Mouse (Mus musculus) neural tube, embryonic 14.5 days (tissue): ENCODE data around the gene Med8. TPM values are rescaled to one million over a fixed set of nuclear protein-coding genes. Genes with fewer than 3 reads are reported as not detected.

Experiments
- ATAC-seq: fragments of 200-750 bp; cut with Nextera tagmentation; 2 replicates; pipeline ENCODE4 v1.8.0; 2017; ENCODE audit warnings: low read depth, mild to moderate bottlenecking, moderate TSS enrichment, moderate library complexity
- H3K27ac ChIP-seq: fragments of 300-500 bp; sonication (generic); 2 replicates; pipeline ENCODE4 v1.5.1; 2014; ENCODE audit warnings: low read depth, mild to moderate bottlenecking, control low read depth, low read length, moderate library complexity, mixed read lengths
- H3K27me3 ChIP-seq: fragments of 300-500 bp; sonication (generic); 2 replicates; pipeline ENCODE4 v1.6.1; 2014; ENCODE audit warnings: low read length; ENCODE audit not compliant: control insufficient read depth, insufficient read depth
- H3K36me3 ChIP-seq: fragments of 300-500 bp; sonication (generic); 2 replicates; pipeline ENCODE4 v1.6.1; 2014; ENCODE audit warnings: low read length, mixed read lengths; ENCODE audit not compliant: control insufficient read depth, insufficient read depth
- H3K4me1 ChIP-seq: fragments of 300-500 bp; sonication (generic); 2 replicates; pipeline ENCODE4 v1.6.1; 2014; ENCODE audit warnings: low read length; ENCODE audit not compliant: control insufficient read depth, insufficient read depth
- H3K4me2 ChIP-seq: fragments of 300-500 bp; sonication (generic); 2 replicates; pipeline ENCODE4 v1.6.1; 2014; ENCODE audit warnings: mild to moderate bottlenecking, low read depth, low read length, control low read depth
- H3K4me3 ChIP-seq: fragments of 300-500 bp; sonication (generic); 2 replicates; pipeline ENCODE4 v1.5.1; 2014; ENCODE audit warnings: low read depth, low read length, control low read depth, mixed read lengths
- H3K9ac ChIP-seq: fragments of 300-500 bp; sonication (generic); replicated peaks from 2 replicates; pipeline ENCODE4 v1.6.1; 2014; ENCODE audit warnings: low read depth, mild to moderate bottlenecking, control low read depth, low read length, mixed read lengths
- H3K9me3 ChIP-seq: fragments of 300-500 bp; sonication (generic); 2 replicates; pipeline ENCODE4 v1.6.1; 2016; ENCODE audit warnings: low read length; ENCODE audit not compliant: control insufficient read depth
- WGBS: fragments of 180-500 bp; shearing (Covaris S2); extraction: QIAGEN DNeasy Blood & Tissue Kit; methylation state at CpG from one replicate; pipeline ENCODE4 v1.1.7; 2014; 5-methylcytosine and 5-hydroxymethylcytosine counted together
- polyA plus RNA-seq: library from polyadenylated mRNA; unstranded; fragments of >200 nt; fragmentation: Nextera tagmentation; extraction: Ambion mirVana; gene quantifications from 2 replicates; pipeline ENCODE4 v1.2.1, GENCODE M21; 2014

The Med8 gene
- polyA plus RNA-seq: 100 and 103 TPM in 2 replicates

DNA sequence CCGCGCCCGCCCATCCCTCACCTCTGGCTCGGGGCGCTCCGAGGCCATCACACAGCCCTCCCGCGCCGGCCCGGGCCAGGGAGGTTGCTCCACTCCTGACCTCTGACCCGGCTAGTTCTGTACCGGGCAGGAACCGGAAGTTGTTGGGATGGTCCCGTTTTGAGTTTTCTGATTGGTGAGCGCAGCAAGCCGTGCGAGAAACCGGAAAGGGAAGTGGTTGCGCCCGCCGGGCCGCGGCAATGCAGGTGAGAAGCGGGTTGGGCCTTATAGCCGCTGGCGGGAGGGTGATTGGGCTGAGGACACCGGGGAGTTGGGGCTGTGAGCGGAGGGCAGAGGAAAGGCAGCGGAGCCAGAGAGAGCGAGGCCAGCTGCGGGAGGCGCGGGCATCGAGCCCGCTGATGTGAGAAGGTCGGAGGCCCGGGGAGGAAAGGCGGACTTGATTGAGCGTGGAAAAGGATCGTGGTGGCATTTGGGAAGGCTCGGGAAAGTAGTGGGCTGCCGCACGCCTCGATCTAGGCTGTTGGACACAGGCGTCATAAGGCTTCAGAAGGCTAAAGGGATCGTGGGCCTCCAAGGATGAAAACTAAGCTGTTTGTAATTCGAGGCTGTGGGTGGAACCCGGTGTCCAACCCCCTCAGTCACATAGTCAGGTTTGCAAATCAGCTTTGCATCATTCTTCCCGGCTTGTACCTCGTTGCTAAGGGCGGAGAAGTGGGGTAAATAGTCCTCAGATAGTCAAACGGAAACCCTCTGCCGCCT is at the start of gene Med8, which contains the start of gene Szt2:
Med8 (plus strand) TSS at position 196 of the 759 bp plus-strand sequence.
Szt2 (minus strand) TSS at position 132 of the 759 bp plus-strand sequence.
- Histone ChIP-seq H3K9me3 (no peaks in the 10 kb centered on the region), H3K27ac (0 out of 2 replicates have a peak within 1 kb of the TSS, but pooled peaks have one; percentile 30), H3K27me3 (no peaks in the 10 kb centered on the region), H3K9ac (peak within 1 kb of the TSS; percentile 78), H3K4me1 (peaks cover 8% of the 10 kb centered on the region), H3K4me2 (peak within 1 kb of the TSS; percentile 64), H3K4me3 (peak within 1 kb of the TSS; percentile 86), H3K36me3 (peaks cover 27% of the 10 kb centered on the region)
- peak; percentile 95 for ATAC-seq
- under 1% methylated on average over 53 of the region's 53 CpGs for WGBS

DNA sequence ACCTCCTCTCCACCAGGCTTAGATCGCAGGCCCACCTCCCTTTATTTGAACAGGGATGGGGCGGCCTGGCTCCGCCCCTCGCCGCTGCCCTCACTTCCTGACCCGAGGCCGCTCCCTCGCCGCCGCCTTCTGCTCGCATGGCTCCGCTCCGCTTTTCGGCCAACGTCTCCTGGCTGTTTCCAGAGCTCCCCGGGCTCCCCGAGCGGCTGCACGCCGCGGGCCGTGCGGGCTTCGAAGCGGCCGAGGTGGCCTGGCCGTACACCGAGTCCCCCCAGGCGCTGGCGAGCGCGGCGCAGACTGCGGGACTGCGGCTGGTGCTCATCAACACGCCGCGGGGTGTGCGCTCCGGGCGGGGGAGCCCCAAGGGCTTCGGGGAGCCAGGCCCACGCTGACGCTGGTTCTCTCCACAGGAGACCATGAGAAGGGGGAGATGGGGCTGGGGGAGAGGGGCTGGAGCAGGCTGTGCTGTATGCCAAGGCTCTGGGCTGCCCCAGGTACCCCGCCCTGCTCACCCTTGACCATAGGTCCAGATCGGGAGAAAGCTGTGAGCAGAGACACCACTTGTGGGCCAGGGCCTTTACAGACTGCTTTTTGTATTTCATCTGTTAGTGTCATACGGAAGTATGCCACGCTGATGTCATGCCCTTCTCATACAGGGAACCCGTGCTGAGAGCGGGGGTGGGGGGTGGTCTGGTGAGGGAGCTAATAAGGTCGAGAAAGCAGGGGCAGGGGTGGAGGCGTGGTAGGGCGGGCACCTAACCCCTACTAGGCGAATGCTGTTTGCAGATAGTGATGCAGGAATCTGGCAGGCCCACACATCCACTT is 49.0 kb upstream of the Med8 start:
- Histone ChIP-seq H3K4me1 (peaks cover 9% of the 10 kb centered on the region; the same call in 1 of the 2 replicates), H3K36me3 (peaks cover 19% of the 10 kb centered on the region), H3K27me3 (no peaks in the 10 kb centered on the region), H3K27ac (peak overlapping the region; percentile 87), H3K4me3 (peak overlapping the region; percentile 58), H3K9me3 (no peaks in the 10 kb centered on the region), H3K4me2 (peak overlapping the region; percentile 94), H3K9ac (peak overlapping the region; percentile 87)
- peak; percentile 83 for ATAC-seq
- 1% methylated on average over 51 of the region's 54 CpGs for WGBS

DNA sequence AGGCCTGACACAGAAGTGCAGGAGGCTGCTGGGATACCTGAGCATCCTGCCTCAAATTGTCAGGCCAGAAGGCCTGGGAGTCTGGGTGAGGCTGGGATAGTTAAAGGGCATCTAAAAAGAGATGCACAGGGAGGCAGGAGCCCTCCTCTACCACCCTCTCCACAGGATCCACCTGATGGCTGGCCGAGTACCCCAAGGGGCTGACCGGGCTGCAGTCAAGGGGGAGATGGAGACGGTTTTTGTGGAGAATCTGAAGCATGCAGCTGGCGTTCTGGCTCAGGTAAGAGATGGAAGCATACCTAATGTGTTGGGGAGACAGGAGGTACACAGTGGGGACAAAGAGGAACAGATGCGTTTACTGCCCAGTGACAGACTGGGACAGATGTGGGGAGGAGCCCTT is 47.7 kb upstream of the Med8 start:
- no peaks in the 10 kb centered on the region for H3K9me3 ChIP-seq
- peaks cover 9% of the 10 kb centered on the region; the same call in 1 of the 2 replicates for H3K4me1 ChIP-seq
- peaks cover 28% of the 10 kb centered on the region for H3K36me3 ChIP-seq
- no peak overlapping the region for H3K4me3 ChIP-seq
- H3K9ac ChIP-seq: no peak overlapping the region
- no peak overlapping the region for H3K27ac ChIP-seq
- no peak overlapping the region for H3K4me2 ChIP-seq
- WGBS: 90% methylated on average over 5 of the region's 5 CpGs
- no peaks in the 10 kb centered on the region for H3K27me3 ChIP-seq
- ATAC-seq: no peak

DNA sequence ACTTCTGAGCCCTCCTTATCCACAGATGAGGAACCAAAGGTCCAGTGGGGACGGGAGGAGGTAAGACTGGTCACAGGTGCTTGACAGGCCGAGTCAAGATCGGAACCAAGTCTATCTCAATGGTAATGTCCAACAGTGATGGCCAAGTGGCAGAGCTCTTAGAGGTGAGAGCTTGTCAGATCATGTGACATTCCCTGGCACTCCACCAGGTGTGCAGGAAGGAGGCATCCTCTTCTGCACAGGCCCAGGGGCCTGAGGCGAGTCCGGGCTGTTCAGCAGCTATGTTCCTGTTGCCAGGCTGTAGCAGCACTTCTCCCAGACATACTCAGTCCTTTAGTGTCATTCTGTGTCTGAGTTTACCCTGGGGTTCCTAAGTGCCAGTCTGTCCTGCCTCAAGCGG is 46.3 kb upstream of the Med8 start:
- Histone ChIP-seq H3K9ac (no peak overlapping the region), H3K27ac (no peak overlapping the region), H3K27me3 (no peaks in the 10 kb centered on the region), H3K36me3 (peaks cover 28% of the 10 kb centered on the region), H3K4me1 (peaks cover 9% of the 10 kb centered on the region; the same call in 1 of the 2 replicates), H3K4me2 (no peak overlapping the region), H3K9me3 (no peaks in the 10 kb centered on the region), H3K4me3 (no peak overlapping the region)
- no peak for ATAC-seq
- 95% methylated on average over 6 of the region's 6 CpGs for WGBS

DNA sequence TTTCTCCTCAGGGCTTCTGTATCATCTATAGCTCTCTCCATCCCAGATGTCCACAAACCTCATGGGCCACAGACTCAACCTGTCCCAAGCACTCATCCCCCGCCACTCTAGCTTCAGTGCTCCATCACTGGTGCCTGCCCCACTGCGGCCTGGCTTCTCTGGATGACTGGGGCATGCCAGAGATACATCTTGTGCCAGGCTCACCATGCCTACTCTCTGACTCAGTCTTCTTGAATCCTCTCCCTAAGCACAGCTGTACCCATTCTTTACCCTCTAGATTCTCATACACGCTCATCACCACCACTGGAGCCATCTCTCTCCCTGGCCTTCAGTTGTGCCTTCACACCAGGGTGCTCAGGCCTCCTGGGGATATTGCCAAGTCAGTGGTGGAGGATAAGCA is 45.2 kb upstream of the Med8 start:
- H3K4me1 ChIP-seq: peaks cover 9% of the 10 kb centered on the region; the same call in 1 of the 2 replicates
- H3K27ac ChIP-seq: no peak overlapping the region
- no peak overlapping the region for H3K4me2 ChIP-seq
- H3K36me3 ChIP-seq: peaks cover 36% of the 10 kb centered on the region
- H3K9ac ChIP-seq: no peak overlapping the region
- H3K27me3 ChIP-seq: no peaks in the 10 kb centered on the region
- H3K9me3 ChIP-seq: no peaks in the 10 kb centered on the region
- H3K4me3 ChIP-seq: no peak overlapping the region
- WGBS: 98% methylated on average over 3 of the region's 3 CpGs
- ATAC-seq: no peak

DNA sequence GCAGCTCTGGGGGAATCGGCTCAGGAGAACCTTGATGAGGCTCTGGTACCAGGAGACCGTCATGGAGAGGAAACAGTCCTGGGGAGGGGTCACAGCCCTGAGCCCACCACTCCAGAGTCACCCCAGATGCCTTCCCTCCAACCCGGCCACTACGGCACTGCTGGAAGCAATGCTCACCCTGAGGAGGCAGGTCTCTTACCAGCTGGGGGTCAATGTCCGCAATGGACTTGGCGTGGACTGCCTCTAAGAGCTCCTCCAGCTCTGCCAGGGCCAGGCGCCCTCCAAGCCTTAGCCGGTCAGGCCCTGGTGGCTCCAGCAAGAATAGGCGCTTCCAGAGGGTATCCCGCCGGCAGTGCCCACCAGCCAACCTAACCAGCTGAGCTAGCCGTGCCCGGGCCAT is 44.5 kb upstream of the Med8 start:
- WGBS: 96% methylated on average over 13 of the region's 13 CpGs
- ATAC-seq: no peak

DNA sequence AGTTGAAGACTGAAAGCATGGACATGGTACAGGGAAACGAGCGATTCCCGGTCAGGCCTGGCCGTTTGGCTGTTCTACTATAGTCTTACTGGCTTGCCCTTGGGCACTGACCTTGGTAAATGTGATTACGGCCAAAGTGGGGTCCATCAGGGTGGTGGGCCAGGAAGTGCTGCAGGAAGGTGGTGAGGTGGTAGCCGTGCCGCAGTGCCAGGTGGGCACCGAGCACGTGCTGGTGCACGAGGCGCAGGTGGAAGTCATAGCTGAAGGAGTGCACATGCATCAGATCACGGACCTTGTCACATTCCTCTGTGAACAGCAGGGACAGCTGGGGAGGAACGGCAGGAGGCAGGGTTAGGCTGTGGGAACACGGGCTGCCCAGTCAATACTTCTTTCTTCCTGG is 43.1 kb upstream of the Med8 start:
- no peak overlapping the region for H3K4me2 ChIP-seq
- H3K4me3 ChIP-seq: no peak overlapping the region
- WGBS: 92% methylated on average over 14 of the region's 14 CpGs
- no peaks in the 10 kb centered on the region for H3K9me3 ChIP-seq
- peaks cover 49% of the 10 kb centered on the region for H3K36me3 ChIP-seq
- ATAC-seq: no peak
- H3K4me1 ChIP-seq: no peaks in the 10 kb centered on the region
- no peaks in the 10 kb centered on the region for H3K27me3 ChIP-seq
- H3K9ac ChIP-seq: no peak overlapping the region
- no peak overlapping the region for H3K27ac ChIP-seq

More for the DNA sequence above, 44.5 kb upstream of the Med8 start:
- no peak overlapping the region for H3K4me2 ChIP-seq
- no peaks in the 10 kb centered on the region for H3K27me3 ChIP-seq
- peaks cover 41% of the 10 kb centered on the region for H3K36me3 ChIP-seq
- H3K27ac ChIP-seq: no peak overlapping the region
- H3K4me3 ChIP-seq: no peak overlapping the region
- H3K9ac ChIP-seq: no peak overlapping the region
- no peaks in the 10 kb centered on the region for H3K9me3 ChIP-seq
- peaks cover 9% of the 10 kb centered on the region; the same call in 1 of the 2 replicates for H3K4me1 ChIP-seq

DNA sequence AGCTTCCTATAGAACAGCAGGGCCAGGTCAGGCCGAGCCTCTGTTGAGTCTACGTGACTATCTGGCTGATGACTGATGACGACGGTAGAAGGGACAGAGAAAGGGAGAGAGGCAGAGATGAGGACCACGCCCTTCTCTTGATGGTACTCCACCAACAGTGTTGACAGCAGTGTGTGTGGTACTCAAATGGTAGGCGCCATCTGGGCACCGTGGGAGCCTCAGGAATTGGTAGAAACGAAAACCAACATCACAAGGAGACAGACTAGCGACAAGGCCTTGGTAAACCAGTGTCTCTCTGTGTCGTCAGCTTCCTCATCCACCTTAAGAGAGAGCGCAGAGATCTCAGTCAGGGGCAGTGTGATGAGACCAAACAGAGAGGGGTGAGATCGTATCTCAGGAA is 41.6 kb upstream of the Med8 start:
- Histone ChIP-seq H3K36me3 (peaks cover 56% of the 10 kb centered on the region), H3K27me3 (no peaks in the 10 kb centered on the region), H3K4me2 (no peak overlapping the region), H3K27ac (no peak overlapping the region), H3K4me1 (no peaks in the 10 kb centered on the region), H3K9me3 (no peaks in the 10 kb centered on the region), H3K4me3 (no peak overlapping the region), H3K9ac (no peak overlapping the region)
- no peak for ATAC-seq
- 87% methylated on average over 12 of the region's 12 CpGs for WGBS

DNA sequence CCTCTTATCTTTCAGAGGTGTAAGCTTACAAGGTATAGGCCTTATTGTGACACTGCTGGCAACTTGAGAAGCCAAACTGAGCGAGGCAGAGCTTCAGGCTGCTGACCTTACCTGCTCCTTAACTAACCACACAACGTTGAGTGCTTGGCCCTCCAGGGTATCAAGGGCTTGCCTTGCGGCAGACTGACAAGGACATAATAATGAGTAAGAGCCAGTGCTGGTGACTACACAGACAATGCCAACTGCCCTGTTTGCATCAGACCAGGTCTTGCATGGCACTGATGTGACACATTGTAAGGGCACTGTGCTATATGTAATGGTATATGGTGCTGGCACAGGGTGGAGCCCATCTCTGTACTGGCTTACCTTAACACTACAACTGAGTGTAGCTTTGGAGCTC is 40.5 kb upstream of the Med8 start:
- Histone ChIP-seq H3K27ac (no peak overlapping the region), H3K36me3 (peaks cover 61% of the 10 kb centered on the region), H3K9ac (no peak overlapping the region), H3K4me2 (no peak overlapping the region), H3K9me3 (no peaks in the 10 kb centered on the region), H3K27me3 (no peaks in the 10 kb centered on the region), H3K4me1 (no peaks in the 10 kb centered on the region), H3K4me3 (no peak overlapping the region)
- WGBS: 97% methylated on average over 3 of the region's 3 CpGs
- ATAC-seq: no peak
